Mouse (Mus musculus) embryonic facial prominence, embryonic 15.5 days (tissue): ENCODE measurements around the gene Adk. TPM values are rescaled to one million over a fixed set of nuclear protein-coding genes. Genes with fewer than 3 reads are reported as not detected.

ENCODE experiments used
- ATAC-seq: fragments of 200-750 bp; cut with Nextera tagmentation; 2 replicates; pipeline ENCODE4 v1.8.0; 2017; ENCODE audit warnings: low read depth, moderate TSS enrichment; ENCODE audit not compliant: insufficient number of reproducible peaks, low FRiP score, low TSS enrichment
- H3K27ac ChIP-seq: fragments of 300-500 bp; sonication (generic); replicated peaks from 2 replicates; pipeline ENCODE4 v1.5.1; 2015; ENCODE audit warnings: mild to moderate bottlenecking, inconsistent platforms
- H3K27me3 ChIP-seq: fragments of 300-500 bp; sonication (generic); 2 replicates; pipeline ENCODE4 v1.6.1; 2015; ENCODE audit warnings: inconsistent platforms
- H3K36me3 ChIP-seq: fragments of 300-500 bp; sonication (generic); 2 replicates; pipeline ENCODE4 v1.6.1; 2015; ENCODE audit warnings: mild to moderate bottlenecking, inconsistent platforms
- H3K4me1 ChIP-seq: fragments of 300-500 bp; sonication (generic); 2 replicates; pipeline ENCODE4 v1.6.1; 2015; ENCODE audit warnings: inconsistent platforms
- H3K4me2 ChIP-seq: fragments of 300-500 bp; sonication (generic); replicated peaks from 2 replicates; pipeline ENCODE4 v1.6.1; 2015; ENCODE audit warnings: mild to moderate bottlenecking, inconsistent platforms
- H3K4me3 ChIP-seq: fragments of 300-500 bp; sonication (generic); replicated peaks from 2 replicates; pipeline ENCODE4 v1.5.1; 2015; ENCODE audit warnings: mild to moderate bottlenecking, inconsistent platforms
- H3K9ac ChIP-seq: fragments of 300-500 bp; sonication (generic); 2 replicates; pipeline ENCODE4 v1.6.1; 2015; ENCODE audit warnings: inconsistent platforms
- H3K9me3 ChIP-seq: fragments of 300-500 bp; sonication (generic); replicated peaks from 2 replicates; pipeline ENCODE4 v1.6.1; 2016; ENCODE audit warnings: inconsistent platforms
- WGBS: fragments of 180-500 bp; shearing (Covaris S2); methylation state at CpG from one replicate; pipeline ENCODE4 v1.1.7; 2015; 5-methylcytosine and 5-hydroxymethylcytosine counted together
- polyA plus RNA-seq: library from polyadenylated mRNA; unstranded; fragments of >200 nt; fragmentation: Nextera tagmentation; extraction: Ambion mirVana; gene quantifications from 2 replicates; pipeline ENCODE4 v1.2.1, GENCODE M21; 2015

Adk gene
- polyA plus RNA-seq, 1 experiment from 2014 or later: 139 TPM

DNA sequence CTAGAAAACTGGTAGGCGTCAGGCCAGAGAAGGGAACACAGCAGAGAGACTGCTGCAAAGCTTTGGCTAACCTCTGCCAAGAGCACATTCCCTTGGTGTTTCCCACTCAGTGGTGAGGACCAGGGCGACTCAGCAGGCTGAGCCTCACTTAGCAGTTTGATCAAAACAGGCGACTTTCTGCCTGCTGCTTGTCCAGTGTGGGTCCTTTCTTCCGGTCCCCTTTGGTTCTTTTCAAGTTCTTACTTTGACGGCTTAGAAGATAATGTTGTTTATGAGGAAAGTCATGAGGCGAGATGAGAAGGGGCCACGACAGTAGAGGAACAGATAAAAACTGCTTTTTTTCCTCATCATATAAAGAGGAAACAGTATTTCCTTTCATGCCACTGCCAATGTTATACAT lies 49.2 kb downstream of the Adk start:
- no peak for ATAC-seq
- Histone ChIP-seq H3K9me3 (no peaks in the 10 kb centered on the region), H3K4me1 (peaks cover 6% of the 10 kb centered on the region), H3K4me3 (no peak overlapping the region), H3K4me2 (no peak overlapping the region), H3K9ac (no peak overlapping the region), H3K36me3 (no peaks in the 10 kb centered on the region), H3K27me3 (no peaks in the 10 kb centered on the region), H3K27ac (peak overlapping the region; percentile 39; the same call in 1 of the 2 replicates)
- 62% methylated on average over 7 of the region's 7 CpGs for WGBS

DNA sequence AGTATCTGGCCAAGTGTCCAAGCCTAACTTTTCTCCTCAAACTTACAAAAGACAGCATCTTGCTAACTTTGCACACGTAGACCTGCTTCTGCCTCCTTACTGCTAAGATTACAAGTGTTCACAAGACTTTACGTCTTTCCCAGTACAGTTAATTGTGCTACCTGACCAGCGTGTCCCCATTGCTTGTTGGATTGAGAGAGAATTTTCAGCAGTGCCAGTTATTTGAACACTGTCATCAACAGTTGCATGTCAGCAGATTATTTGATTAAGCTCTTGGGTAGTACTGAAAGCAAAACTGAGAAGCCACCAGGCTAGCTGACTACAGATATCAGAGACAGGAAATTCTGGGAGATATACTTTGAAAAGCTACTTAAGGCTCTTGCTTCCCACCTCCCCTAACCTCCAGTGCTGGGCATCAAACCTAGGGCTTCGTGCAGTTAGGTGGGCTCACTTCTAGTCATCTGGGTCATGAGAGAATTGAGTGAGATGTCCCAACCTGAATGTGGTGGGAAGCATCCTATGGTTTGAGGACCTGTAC lies 50.4 kb downstream of the Adk start:
- no peak for ATAC-seq
- H3K27ac ChIP-seq: no peak overlapping the region
- 85% methylated on average over 4 of the region's 4 CpGs for WGBS
- H3K36me3 ChIP-seq: no peaks in the 10 kb centered on the region
- peaks cover 6% of the 10 kb centered on the region for H3K4me1 ChIP-seq
- H3K4me3 ChIP-seq: no peak overlapping the region
- no peaks in the 10 kb centered on the region for H3K27me3 ChIP-seq
- no peak overlapping the region for H3K9ac ChIP-seq
- H3K4me2 ChIP-seq: no peak overlapping the region
- no peaks in the 10 kb centered on the region for H3K9me3 ChIP-seq

- no peak overlapping the region for H3K9ac ChIP-seq
- no peaks in the 10 kb centered on the region for H3K36me3 ChIP-seq
- no peak overlapping the region for H3K27ac ChIP-seq
- H3K4me3 ChIP-seq: no peak overlapping the region
- no peaks in the 10 kb centered on the region for H3K27me3 ChIP-seq
- H3K4me1 ChIP-seq: no peaks in the 10 kb centered on the region
- ATAC-seq: no peak
- H3K4me2 ChIP-seq: no peak overlapping the region
- H3K9me3 ChIP-seq: no peaks in the 10 kb centered on the region
Observed at GRCm38 (mm10) chr14:21105049-21105448, 52.7 kb downstream of the Adk start.

- H3K4me2 ChIP-seq: no peak overlapping the region
- H3K9me3 ChIP-seq: no peaks in the 10 kb centered on the region
- WGBS: 85% methylated on average over 8 of the region's 8 CpGs
- H3K27ac ChIP-seq: no peak overlapping the region
- H3K4me1 ChIP-seq: no peaks in the 10 kb centered on the region
- H3K36me3 ChIP-seq: no peaks in the 10 kb centered on the region
- no peak overlapping the region for H3K9ac ChIP-seq
- no peaks in the 10 kb centered on the region for H3K27me3 ChIP-seq
- ATAC-seq: no peak
- no peak overlapping the region for H3K4me3 ChIP-seq
Observed at GRCm38 (mm10) chr14:21106582-21106981, 54.2 kb downstream of the Adk start.

- no peak for ATAC-seq
- Histone ChIP-seq H3K9me3 (no peaks in the 10 kb centered on the region), H3K4me2 (no peak overlapping the region), H3K9ac (no peak overlapping the region), H3K4me1 (no peaks in the 10 kb centered on the region), H3K36me3 (no peaks in the 10 kb centered on the region), H3K4me3 (no peak overlapping the region), H3K27me3 (no peaks in the 10 kb centered on the region), H3K27ac (no peak overlapping the region)
- 74% methylated on average over 3 of the region's 3 CpGs for WGBS
Observed at GRCm38 (mm10) chr14:21107551-21107950, 55.2 kb downstream of the Adk start.

- Histone ChIP-seq H3K27me3 (no peaks in the 10 kb centered on the region), H3K4me3 (no peak overlapping the region), H3K4me1 (no peaks in the 10 kb centered on the region), H3K9me3 (no peaks in the 10 kb centered on the region), H3K4me2 (no peak overlapping the region), H3K36me3 (no peaks in the 10 kb centered on the region), H3K9ac (no peak overlapping the region), H3K27ac (no peak overlapping the region)
- 67% methylated on average over 4 of the region's 4 CpGs for WGBS
- ATAC-seq: no peak
Observed at GRCm38 (mm10) chr14:21110492-21110891, 58.1 kb downstream of the Adk start.

- H3K27ac ChIP-seq: no peak overlapping the region
- no peaks in the 10 kb centered on the region for H3K4me1 ChIP-seq
- H3K4me3 ChIP-seq: no peak overlapping the region
- no peaks in the 10 kb centered on the region for H3K27me3 ChIP-seq
- no peak for ATAC-seq
- H3K36me3 ChIP-seq: no peaks in the 10 kb centered on the region
- 91% methylated on average over 1 of the region's 1 CpGs for WGBS
- no peaks in the 10 kb centered on the region for H3K9me3 ChIP-seq
- H3K9ac ChIP-seq: no peak overlapping the region
- H3K4me2 ChIP-seq: no peak overlapping the region
Observed at GRCm38 (mm10) chr14:21111500-21111899, 59.1 kb downstream of the Adk start.

- H3K36me3 ChIP-seq: no peaks in the 10 kb centered on the region
- no peak overlapping the region for H3K9ac ChIP-seq
- no peaks in the 10 kb centered on the region for H3K4me1 ChIP-seq
- H3K27me3 ChIP-seq: no peaks in the 10 kb centered on the region
- no peak for ATAC-seq
- no peak overlapping the region for H3K27ac ChIP-seq
- 76% methylated on average over 5 of the region's 5 CpGs for WGBS
- H3K4me3 ChIP-seq: no peak overlapping the region
- H3K4me2 ChIP-seq: no peak overlapping the region
- no peaks in the 10 kb centered on the region for H3K9me3 ChIP-seq
Observed at GRCm38 (mm10) chr14:21112174-21112573, 59.8 kb downstream of the Adk start.

DNA sequence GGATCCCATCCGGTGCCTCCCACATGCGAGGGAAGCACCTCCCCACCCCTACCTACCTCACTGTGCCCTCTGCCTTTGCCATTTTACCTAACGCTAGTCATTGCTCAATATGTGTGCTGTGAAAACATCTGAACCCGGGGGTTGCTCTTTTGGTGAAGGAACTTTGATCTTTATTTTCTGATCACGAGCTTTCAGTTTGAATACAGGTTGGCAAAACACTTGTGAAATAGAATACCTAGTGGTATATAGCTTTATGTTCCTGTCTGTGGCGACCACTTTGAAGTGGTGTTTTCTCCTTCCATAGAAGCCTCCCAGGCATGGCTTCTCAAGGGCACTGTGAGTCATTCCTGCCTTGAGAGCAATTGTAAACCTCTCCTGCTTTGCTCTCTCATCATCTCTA lies 60.4 kb downstream of the Adk start:
- Histone ChIP-seq H3K4me1 (no peaks in the 10 kb centered on the region), H3K9me3 (no peaks in the 10 kb centered on the region), H3K4me3 (no peak overlapping the region), H3K9ac (no peak overlapping the region), H3K4me2 (no peak overlapping the region), H3K36me3 (no peaks in the 10 kb centered on the region), H3K27ac (no peak overlapping the region), H3K27me3 (no peaks in the 10 kb centered on the region)
- no peak for ATAC-seq
- 70% methylated on average over 6 of the region's 6 CpGs for WGBS

DNA sequence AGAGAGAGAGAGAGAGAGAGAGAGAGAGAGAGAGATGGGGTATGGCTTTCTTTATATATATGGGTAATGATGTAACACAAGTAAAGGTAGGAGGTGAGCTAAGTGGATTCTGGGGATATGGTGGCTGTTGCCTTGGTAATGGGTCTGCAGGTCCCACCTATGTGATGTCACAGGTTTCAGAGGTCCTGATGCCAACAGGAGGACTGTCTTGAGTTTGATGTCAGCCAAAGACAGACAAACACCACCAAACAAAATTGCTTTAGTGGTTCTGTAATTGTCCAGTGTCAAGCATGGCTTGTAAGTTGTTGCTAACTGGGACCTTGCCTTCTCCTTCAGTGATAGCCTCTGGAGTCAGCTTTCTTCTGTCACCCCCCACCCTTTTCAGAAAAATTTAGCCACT lies 62.0 kb downstream of the Adk start:
- no peak for ATAC-seq
- H3K4me3 ChIP-seq: no peak overlapping the region
- no peak overlapping the region for H3K4me2 ChIP-seq

DNA sequence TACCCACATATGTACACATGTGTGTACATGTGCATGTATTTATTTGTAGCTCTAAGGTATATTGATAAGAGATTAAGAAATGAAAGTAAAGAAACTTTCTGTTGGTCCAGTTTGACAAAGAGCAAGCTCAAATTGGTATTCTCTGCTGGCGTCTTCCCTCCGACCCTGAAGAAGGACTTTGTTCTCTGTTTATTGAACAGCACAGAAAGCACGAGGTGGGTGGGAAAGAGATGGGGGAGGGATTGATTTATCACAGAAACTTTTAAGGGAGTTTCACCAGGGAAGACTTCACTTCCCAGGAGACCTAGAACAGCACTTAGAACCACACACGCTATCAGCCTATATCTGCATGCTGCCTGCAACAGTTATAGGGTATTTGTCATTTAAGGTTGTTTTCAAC lies 62.9 kb downstream of the Adk start:
- no peak overlapping the region for H3K4me3 ChIP-seq
- no peak overlapping the region for H3K27ac ChIP-seq
- H3K9ac ChIP-seq: no peak overlapping the region
- no peak for ATAC-seq
- no peak overlapping the region for H3K4me2 ChIP-seq
- H3K36me3 ChIP-seq: no peaks in the 10 kb centered on the region
- H3K27me3 ChIP-seq: no peaks in the 10 kb centered on the region
- WGBS: 67% methylated on average over 4 of the region's 4 CpGs
- no peaks in the 10 kb centered on the region for H3K4me1 ChIP-seq
- no peaks in the 10 kb centered on the region for H3K9me3 ChIP-seq

More for the DNA sequence above, 62.0 kb downstream of the Adk start:
- H3K27me3 ChIP-seq: no peaks in the 10 kb centered on the region
- H3K4me1 ChIP-seq: no peaks in the 10 kb centered on the region
- H3K27ac ChIP-seq: no peak overlapping the region
- no peaks in the 10 kb centered on the region for H3K9me3 ChIP-seq
- no peak overlapping the region for H3K9ac ChIP-seq
- no peaks in the 10 kb centered on the region for H3K36me3 ChIP-seq

DNA sequence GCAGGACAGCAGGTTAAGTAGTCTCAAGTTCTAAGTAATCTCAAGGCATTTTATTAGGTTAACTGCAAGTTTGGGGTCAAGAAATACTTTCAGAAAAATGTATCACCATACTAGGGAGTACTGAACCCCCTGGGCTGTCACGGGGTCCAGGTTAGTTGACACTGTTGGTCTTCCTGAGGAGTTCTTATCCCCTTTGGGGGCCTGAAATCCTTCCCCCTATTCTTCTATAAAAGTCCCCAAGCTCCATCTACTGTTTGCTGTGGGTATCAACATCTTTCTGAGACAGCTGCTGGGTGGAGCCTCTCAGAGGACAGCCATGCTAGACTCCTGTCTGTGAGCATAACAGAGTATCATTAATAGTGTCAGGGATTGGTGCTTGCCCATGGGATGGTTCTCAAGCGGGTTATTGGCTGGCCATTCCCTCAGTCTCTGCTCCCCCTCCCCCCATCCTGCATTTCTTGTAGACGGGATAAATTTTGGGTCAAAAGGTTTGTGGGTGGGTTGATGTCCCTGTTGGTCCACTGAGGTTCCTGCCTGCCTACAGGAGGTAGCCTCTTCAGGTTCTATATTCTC lies 63.6 kb downstream of the Adk start:
- ATAC-seq: no peak
- Histone ChIP-seq H3K4me1 (no peaks in the 10 kb centered on the region), H3K27ac (no peak overlapping the region), H3K9me3 (no peaks in the 10 kb centered on the region), H3K27me3 (no peaks in the 10 kb centered on the region), H3K36me3 (no peaks in the 10 kb centered on the region), H3K4me2 (no peak overlapping the region), H3K4me3 (no peak overlapping the region), H3K9ac (no peak overlapping the region)
- 49% methylated on average over 3 of the region's 3 CpGs for WGBS
